10 mouse cellular contexts compared by ENCODE assay signal in genomic region chr2:110314509-110315155, GRCm38 (mm10). TPM values are rescaled to one million over a fixed set of nuclear protein-coding genes. Genes with fewer than 3 reads are reported as not detected.
DNase-seq lines count a peak whose midpoint lies in the region; ATAC-seq and TF ChIP-seq lines count a peak whose summit lies in the region.
"Had no signal": no experiment of that assay in that cellular context is flagged by ENCODE, and none has a peak within 500 bp of the region (broad histone marks: within the 10 kb centered on the region; RNA-seq: fewer than 3 reads in every experiment).

Gene Bbox1 (minus strand): TSS chr2:110314560.

- no peaks in the 10 kb centered on the region; the same call in 1 of the 2 replicates for H3K79me2 ChIP-seq in liver, adult 2 months (ENCODE audit: control insufficient read depth, insufficient read depth, low read length)

- peak; percentile 38 for DNase-seq in gastrocnemius, adult 18-20 months (ENCODE audit: low spot score)
- no peak for DNase-seq in gastrocnemius, postnatal 36 days
- DNase-seq in right cerebral cortex, postnatal 4 days = peak; percentile 12
- no peak for DNase-seq in right cerebral cortex, postnatal 25 days
- peak; percentile 99 for DNase-seq in liver, adult 2 months (ENCODE audit: extremely low read depth, low read depth, low spot score)
- DNase-seq in urinary bladder, postnatal 14 days (ENCODE audit: low spot score) = peak; percentile 56
- no peak for DNase-seq in thymus, postnatal 25 days

- no peak for ATAC-seq in kidney, embryonic 15.5 days (replicated peaks; ENCODE audit: low FRiP score)
- ATAC-seq: forebrain, embryonic 16.5 days; midbrain, embryonic 16.5 days had no signal

- peak within 1 kb of the TSS; percentile 87 for H3K27ac ChIP-seq in liver, adult 2 months (replicated peaks; ENCODE audit: insufficient read depth, low read depth, low read length)
- H3K27ac ChIP-seq in kidney, embryonic 15.5 days = no peak within 1 kb of the TSS

- intact Hi-C loops in gastrocnemius, postnatal 36 days (cut with DNase I) = no loop called here

- no peak for TF ChIP-seq POLR2A in liver, adult 2 months (IDR thresholded peaks at IDR 0.05; ENCODE audit: extremely low read depth, insufficient read depth, low read length)

- H3K36me3 ChIP-seq in liver, adult 2 months (ENCODE audit: control insufficient read depth, insufficient read depth, low read length) = no peaks in the 10 kb centered on the region
- H3K36me3 ChIP-seq in kidney, embryonic 15.5 days = no peaks in the 10 kb centered on the region

- H3K4me1 ChIP-seq in liver, adult 2 months (ENCODE audit: control insufficient read depth, insufficient read depth, low read length) = peaks cover 14% of the 10 kb centered on the region
- H3K4me1 ChIP-seq in kidney, embryonic 15.5 days = no peaks in the 10 kb centered on the region

- WGBS in liver, adult 2 months = 18% methylated on average over 6 of the region's 6 CpGs
- whole genome bisulfite sequencing in kidney, embryonic 15.5 days = 78% methylated on average over 6 of the region's 6 CpGs

- H3K4me2 ChIP-seq in kidney, embryonic 15.5 days = no peak within 1 kb of the TSS

- peak within 1 kb of the TSS; percentile 53 for H3K9ac ChIP-seq in liver, adult 2 months (ENCODE audit: low read depth, low read length)
- H3K9ac ChIP-seq in kidney, embryonic 15.5 days = no peak within 1 kb of the TSS

- peak within 1 kb of the TSS; percentile 48 for H3K4me3 ChIP-seq in liver, adult 2 months (ENCODE audit: insufficient read depth, low read depth, low read length)
- H3K4me3 ChIP-seq in kidney, embryonic 15.5 days (replicated peaks) = no peak within 1 kb of the TSS

- no peaks in the 10 kb centered on the region for H3K27me3 ChIP-seq in liver, adult 2 months (ENCODE audit: control insufficient read depth, insufficient read depth, low read length)
- no peaks in the 10 kb centered on the region for H3K27me3 ChIP-seq in kidney, embryonic 15.5 days

- TF ChIP-seq CTCF in liver, adult 2 months (IDR thresholded peaks at IDR 0.05; ENCODE audit: low read depth, low read length) = peak; percentile 38; the same call in 1 of the 2 replicates

- H3K9me3 ChIP-seq in kidney, embryonic 15.5 days (replicated peaks) = no peaks in the 10 kb centered on the region

RNA-seq across cellular contexts. Expression of gene Bbox1, which starts in this region (rescaled TPM):
- under 1 TPM in 1 of 2 experiments, not detected in 1; 0.21 TPM for total RNA-seq in gastrocnemius, adult 18-20 months (2021)
- under 1 TPM in 1 of 2 experiments, not detected in 1; 0.23 TPM for total RNA-seq in gastrocnemius, postnatal 36 days (2021)
- total RNA-seq in liver, adult 2 months (2014; rRNA removed) = 112 and 168 TPM in 2 replicates
- 37.7 and 42.4 TPM in 2 replicates for polyA plus RNA-seq in liver, adult 2 months (2012; rRNA removed)
- 0.10 and 0.14 TPM in 2 replicates for polyA plus RNA-seq in kidney, embryonic 15.5 days (2015; fragmentation: Nextera tagmentation; extraction: Ambion mirVana)

Comparison
In these comparisons a context has a peak if more than half of its experiments do, and no peak if none do; other contexts are left out.
1. RNA of gene Bbox1 (total RNA-seq): 112 to 168 TPM in liver, adult 2 months; 0.23 TPM in gastrocnemius, postnatal 36 days and 0.21 TPM in gastrocnemius, adult 18-20 months; every median in the first group is over 10 times any median in the second.
2. RNA of gene Bbox1 (polyA plus RNA-seq): 37.7 to 42.4 TPM in liver, adult 2 months; 0.10 to 0.14 TPM in kidney, embryonic 15.5 days; every median in the first group is over 10 times any median in the second.
3. DNase-seq: peak in right cerebral cortex, postnatal 4 days (single experiment), liver, adult 2 months (single experiment) and urinary bladder, postnatal 14 days (single experiment); none in gastrocnemius, postnatal 36 days (0 of 2), right cerebral cortex, postnatal 25 days (single experiment) and thymus, postnatal 25 days (single experiment).
4. Peak in DNase-seq in gastrocnemius, adult 18-20 months; RNA of the gene not detected or under 1 TPM.